Mouse (Mus musculus) kidney, adult 2 months (tissue): ENCODE measurements at regions not wholly inside any gene's neighbourhood (a gene's known extent, or its start where the extent isn't known, plus 50 kb on each side); places are given as distances from the start of the nearest gene placed in this dataset.

Source experiments
- CTCF ChIP-seq: fragments of 200-500 bp; conservative IDR thresholded peaks from 2 replicates; pipeline ENCODE4 v1.5.1; 2011; ENCODE audit warnings: low read depth, mild to moderate bottlenecking, control low read depth, low read length, moderate library complexity, mixed read lengths; ENCODE audit not compliant: insufficient read depth, insufficient read length
- POLR2A ChIP-seq: fragments of 200-500 bp; IDR thresholded peaks from one replicate; pipeline ENCODE4 v1.6.1; 2011; ENCODE audit warnings: low read depth, low read length, control low read depth

GRCm38 (mm10) chr6:143648501-143648900, 481.5 kb downstream of the Etnk1 start:
- TF ChIP-seq CTCF = no peak
- TF ChIP-seq POLR2A = no peak
